Mouse (Mus musculus): Measurements from ENCODE around the gene Kcnn3. TPM values are rescaled to one million over a fixed set of nuclear protein-coding genes. Genes with fewer than 3 reads are reported as not detected.

Gene Kcnn3
- polyA plus RNA-seq, 1 experiment from 2014 or later: 5.0 TPM

- no peak overlapping the region for H3K27ac ChIP-seq
- no peak overlapping the region for H3K4me2 ChIP-seq (replicated peaks)
- no peak for ATAC-seq
- no peak overlapping the region for H3K4me3 ChIP-seq (replicated peaks)
- H3K9me3 ChIP-seq: no peaks in the 10 kb centered on the region
- H3K9ac ChIP-seq (replicated peaks): no peak overlapping the region
- 87% methylated on average over 5 of the region's 5 CpGs for WGBS
- H3K27me3 ChIP-seq: no peaks in the 10 kb centered on the region
- peaks cover 6% of the 10 kb centered on the region; the same call in 1 of the 2 replicates for H3K4me1 ChIP-seq (replicated peaks)
- no peaks in the 10 kb centered on the region for H3K36me3 ChIP-seq
These were observed 25.3 kb upstream of the Kcnn3 start for GRCm38 (mm10) chr3:89494630-89495029.

- WGBS: 74% methylated on average over 3 of the region's 3 CpGs
- Histone ChIP-seq H3K9ac (replicated peaks) (no peak overlapping the region), H3K4me3 (replicated peaks) (no peak overlapping the region), H3K27ac (no peak overlapping the region), H3K36me3 (no peaks in the 10 kb centered on the region), H3K9me3 (no peaks in the 10 kb centered on the region), H3K27me3 (no peaks in the 10 kb centered on the region), H3K4me1 (replicated peaks) (peaks cover 6% of the 10 kb centered on the region; the same call in 1 of the 2 replicates), H3K4me2 (replicated peaks) (no peak overlapping the region)
- no peak for ATAC-seq
These were observed 23.6 kb upstream of the Kcnn3 start for GRCm38 (mm10) chr3:89496366-89496765.

GRCm38 (mm10) chr3:89499696-89500095 lies 20.3 kb upstream of the Kcnn3 start:
- Histone ChIP-seq H3K27ac (no peak overlapping the region), H3K9ac (replicated peaks) (no peak overlapping the region), H3K27me3 (no peaks in the 10 kb centered on the region), H3K36me3 (no peaks in the 10 kb centered on the region), H3K9me3 (no peaks in the 10 kb centered on the region), H3K4me3 (replicated peaks) (no peak overlapping the region), H3K4me1 (replicated peaks) (no peaks in the 10 kb centered on the region), H3K4me2 (replicated peaks) (no peak overlapping the region)
- no peak for ATAC-seq
- WGBS: 51% methylated on average over 7 of the region's 7 CpGs

- H3K27ac ChIP-seq: no peak overlapping the region
- no peak overlapping the region for H3K4me3 ChIP-seq (replicated peaks)
- H3K27me3 ChIP-seq: 0 out of 2 replicates have a peak, but pooled peaks cover 2% of the 10 kb centered on the region
- H3K9me3 ChIP-seq: no peaks in the 10 kb centered on the region
- H3K4me1 ChIP-seq (replicated peaks): no peaks in the 10 kb centered on the region
- H3K9ac ChIP-seq (replicated peaks): no peak overlapping the region
- H3K36me3 ChIP-seq: no peaks in the 10 kb centered on the region
- no peak overlapping the region for H3K4me2 ChIP-seq (replicated peaks)
- no peak for ATAC-seq
These were observed 18.5 kb upstream of the Kcnn3 start for GRCm38 (mm10) chr3:89501486-89501885.

GRCm38 (mm10) chr3:89502551-89502950 lies 17.4 kb upstream of the Kcnn3 start:
- Histone ChIP-seq H3K36me3 (no peaks in the 10 kb centered on the region), H3K9ac (replicated peaks) (no peak overlapping the region), H3K9me3 (no peaks in the 10 kb centered on the region), H3K4me3 (replicated peaks) (no peak overlapping the region), H3K27me3 (peaks cover 9% of the 10 kb centered on the region; the same call in 1 of the 2 replicates), H3K27ac (no peak overlapping the region), H3K4me2 (replicated peaks) (no peak overlapping the region), H3K4me1 (replicated peaks) (no peaks in the 10 kb centered on the region)
- no peak for ATAC-seq
- WGBS: 79% methylated on average over 7 of the region's 7 CpGs

- Histone ChIP-seq H3K27ac (no peak overlapping the region), H3K4me1 (replicated peaks) (peaks cover 30% of the 10 kb centered on the region), H3K4me3 (replicated peaks) (no peak overlapping the region), H3K9me3 (no peaks in the 10 kb centered on the region), H3K27me3 (peaks cover 9% of the 10 kb centered on the region; the same call in 1 of the 2 replicates), H3K9ac (replicated peaks) (no peak overlapping the region), H3K4me2 (replicated peaks) (no peak overlapping the region), H3K36me3 (no peaks in the 10 kb centered on the region)
- no peak for ATAC-seq
- WGBS: 22% methylated on average over 9 of the region's 9 CpGs
These were observed 11.9 kb upstream of the Kcnn3 start for GRCm38 (mm10) chr3:89508041-89508440.

- peaks cover 30% of the 10 kb centered on the region for H3K4me1 ChIP-seq (replicated peaks)
- H3K4me3 ChIP-seq (replicated peaks): no peak overlapping the region; the same call in 1 of the 2 replicates
- H3K27ac ChIP-seq: peak overlapping the region; percentile 46; the same call in 1 of the 2 replicates
- no peaks in the 10 kb centered on the region for H3K9me3 ChIP-seq
- H3K9ac ChIP-seq (replicated peaks): peak overlapping the region; percentile 17
- WGBS: 17% methylated on average over 4 of the region's 4 CpGs
- peak overlapping the region; percentile 40 for H3K4me2 ChIP-seq (replicated peaks)
- H3K27me3 ChIP-seq: peaks cover 8% of the 10 kb centered on the region; the same call in 1 of the 2 replicates
- ATAC-seq: peak; percentile 78
- H3K36me3 ChIP-seq: no peaks in the 10 kb centered on the region
These were observed 9.0 kb upstream of the Kcnn3 start for GRCm38 (mm10) chr3:89510979-89511378.

GRCm38 (mm10) chr3:89511400-89511799 lies 8.6 kb upstream of the Kcnn3 start:
- H3K9ac ChIP-seq (replicated peaks): peak overlapping the region; percentile 17; the same call in 1 of the 2 replicates
- H3K4me1 ChIP-seq (replicated peaks): peaks cover 30% of the 10 kb centered on the region
- no peak overlapping the region; the same call in 1 of the 2 replicates for H3K4me3 ChIP-seq (replicated peaks)
- peak overlapping the region; percentile 46 for H3K27ac ChIP-seq
- peak; percentile 86 for ATAC-seq
- no peaks in the 10 kb centered on the region for H3K36me3 ChIP-seq
- 7% methylated on average over 15 of the region's 15 CpGs for WGBS
- peak overlapping the region; percentile 40 for H3K4me2 ChIP-seq (replicated peaks)
- peaks cover 7% of the 10 kb centered on the region; the same call in 1 of the 2 replicates for H3K27me3 ChIP-seq
- H3K9me3 ChIP-seq: no peaks in the 10 kb centered on the region

GRCm38 (mm10) chr3:89512225-89512624 lies 7.7 kb upstream of the Kcnn3 start:
- WGBS: 90% methylated on average over 2 of the region's 2 CpGs
- no peaks in the 10 kb centered on the region for H3K9me3 ChIP-seq

GRCm38 (mm10) chr3:89515444-89515843 lies 4.5 kb upstream of the Kcnn3 start:
- Histone ChIP-seq H3K36me3 (no peaks in the 10 kb centered on the region), H3K4me1 (replicated peaks) (peaks cover 20% of the 10 kb centered on the region), H3K27ac (no peak overlapping the region), H3K9me3 (no peaks in the 10 kb centered on the region), H3K9ac (replicated peaks) (no peak overlapping the region), H3K4me2 (replicated peaks) (no peak overlapping the region), H3K4me3 (replicated peaks) (no peak overlapping the region), H3K27me3 (peaks cover 5% of the 10 kb centered on the region; the same call in 1 of the 2 replicates)
- no peak for ATAC-seq
- WGBS: 82% methylated on average over 11 of the region's 11 CpGs

More at GRCm38 (mm10) chr3:89512225-89512624, 7.7 kb upstream of the Kcnn3 start:
- no peak overlapping the region for H3K9ac ChIP-seq (replicated peaks)
- no peak overlapping the region for H3K27ac ChIP-seq
- H3K4me1 ChIP-seq (replicated peaks): peaks cover 30% of the 10 kb centered on the region
- ATAC-seq: no peak
- no peak overlapping the region for H3K4me2 ChIP-seq (replicated peaks)
- no peak overlapping the region for H3K4me3 ChIP-seq (replicated peaks)
- H3K27me3 ChIP-seq: peaks cover 3% of the 10 kb centered on the region; the same call in 1 of the 2 replicates
- no peaks in the 10 kb centered on the region for H3K36me3 ChIP-seq

- H3K9me3 ChIP-seq: no peaks in the 10 kb centered on the region
- no peak overlapping the region for H3K4me2 ChIP-seq (replicated peaks)
- ATAC-seq: no peak
- no peak overlapping the region for H3K4me3 ChIP-seq (replicated peaks)
- H3K36me3 ChIP-seq: no peaks in the 10 kb centered on the region
- H3K27me3 ChIP-seq: peaks cover 5% of the 10 kb centered on the region; the same call in 1 of the 2 replicates
- no peak overlapping the region for H3K27ac ChIP-seq
- peaks cover 23% of the 10 kb centered on the region for H3K4me1 ChIP-seq (replicated peaks)
- no peak overlapping the region for H3K9ac ChIP-seq (replicated peaks)
- WGBS: 91% methylated on average over 5 of the region's 5 CpGs
These were observed 3.6 kb upstream of the Kcnn3 start for GRCm38 (mm10) chr3:89516321-89516720.

- Histone ChIP-seq H3K36me3 (no peaks in the 10 kb centered on the region), H3K4me1 (replicated peaks) (peaks cover 51% of the 10 kb centered on the region), H3K27me3 (peaks cover 13% of the 10 kb centered on the region), H3K4me3 (replicated peaks) (peak overlapping the region; percentile 51), H3K9ac (replicated peaks) (peak overlapping the region; percentile 71), H3K27ac (peak overlapping the region; percentile 57), H3K9me3 (no peaks in the 10 kb centered on the region), H3K4me2 (replicated peaks) (peak overlapping the region; percentile 93)
- peak; percentile 3; the same call in 1 of the 2 replicates for ATAC-seq
- 1% methylated on average over 25 of the region's 25 CpGs for WGBS
These were observed 896 bp downstream of the Kcnn3 start for GRCm38 (mm10) chr3:89520618-89521502.
